Mouse (Mus musculus) ES-E14 (cell line): ENCODE measurements around the gene Ahnak2. TPM values are rescaled to one million over a fixed set of nuclear protein-coding genes. Genes with fewer than 3 reads are reported as not detected.

Source experiments
- DNase-seq: peaks from one replicate; pipeline ENCODE4 v3.0.0-alpha.2; 2013; ENCODE audit warnings: low read depth, low spot score
- H3K27ac ChIP-seq: 2 replicates; pipeline ENCODE4 v1.5.1; 2012; ENCODE audit warnings: low read depth, mild to moderate bottlenecking, low read length, moderate library complexity, mixed read lengths; ENCODE audit not compliant: poor library complexity, insufficient read depth, severe bottlenecking
- H3K36me3 ChIP-seq: 2 replicates; pipeline ENCODE4 v1.6.1; 2012; ENCODE audit warnings: mild to moderate bottlenecking, low read length, moderate library complexity, mixed read lengths; ENCODE audit not compliant: control insufficient read depth, poor library complexity, insufficient read depth, severe bottlenecking
- H3K4me1 ChIP-seq, 2 experiments: fragments of 150-350 bp in 1 of 2; sonication (generic) in 1 of 2; 2 replicates each; pipeline ENCODE4 v1.6.1; 2012; ENCODE audit warnings: low read length in 2 of 2, mild to moderate bottlenecking in 1 of 2, mixed read lengths in 1 of 2; ENCODE audit not compliant: control insufficient read depth in 2 of 2, insufficient read depth in 2 of 2, poor library complexity in 1 of 2
- H3K4me3 ChIP-seq, 2 experiments: fragments of 150-350 bp in 1 of 2; sonication (generic) in 1 of 2; 2 replicates each; pipeline ENCODE4 v1.5.1; 2012; ENCODE audit warnings: low read length in 2 of 2, low read depth in 1 of 2, mild to moderate bottlenecking in 1 of 2, mixed read lengths in 1 of 2; ENCODE audit not compliant: insufficient read depth in 1 of 2, poor library complexity in 1 of 2, severe bottlenecking in 1 of 2
- H3K9ac ChIP-seq: 2 replicates; pipeline ENCODE4 v1.6.1; 2012; ENCODE audit warnings: low read depth, mild to moderate bottlenecking, low read length, mixed read lengths; ENCODE audit not compliant: poor library complexity, insufficient read depth, severe bottlenecking
- H3K9me3 ChIP-seq: fragments of 150-350 bp; sonication (generic); 2 replicates; pipeline ENCODE4 v1.6.1; 2012; ENCODE audit warnings: low read depth, mild to moderate bottlenecking, low read length; ENCODE audit not compliant: control insufficient read depth, insufficient read depth
- CHD2 ChIP-seq: IDR thresholded peaks from 2 replicates; pipeline ENCODE4 v1.6.1; 2014; ENCODE audit warnings: mild to moderate bottlenecking, low read depth, low read length, inconsistent platforms
- HCFC1 ChIP-seq: IDR thresholded peaks from 2 replicates; pipeline ENCODE4 v1.6.1; 2012; ENCODE audit warnings: low read length, inconsistent platforms, borderline replicate concordance; ENCODE audit not compliant: insufficient read depth
- MAFK ChIP-seq: IDR thresholded peaks from 2 replicates; pipeline ENCODE4 v1.6.1; 2014; ENCODE audit warnings: mild to moderate bottlenecking, low read depth, low read length, inconsistent platforms; ENCODE audit not compliant: insufficient read depth
- ZC3H11A ChIP-seq: IDR thresholded peaks from 2 replicates; pipeline ENCODE4 v1.6.1; 2012; ENCODE audit warnings: low read depth, mild to moderate bottlenecking, inconsistent platforms, low read length, borderline replicate concordance
- ZNF384 ChIP-seq: IDR thresholded peaks from 2 replicates; pipeline ENCODE4 v1.6.1; 2012; ENCODE audit warnings: low read depth, low read length, inconsistent platforms
- in situ Hi-C, 2 experiments: fragments of 600-800 bp; cut with MboI; formaldehyde crosslinking; loops; one replicate each; pipeline ENCODE4 v1.15.1; 2025; ENCODE audit warnings: low sequenced_read_pairs in 2 of 2, inconsistent platforms in 1 of 2; ENCODE audit not compliant: unreplicated experiment in 2 of 2
- total RNA-seq: library from RNA; depleted of rRNA; stranded (reverse); fragments of 300-350 nt; gene quantifications from 2 replicates; pipeline ENCODE4 v1.2.3, GENCODE M21; 2012; rRNA removed

Ahnak2 gene
- total RNA-seq, 1 experiment = 22.8 TPM

DNA sequence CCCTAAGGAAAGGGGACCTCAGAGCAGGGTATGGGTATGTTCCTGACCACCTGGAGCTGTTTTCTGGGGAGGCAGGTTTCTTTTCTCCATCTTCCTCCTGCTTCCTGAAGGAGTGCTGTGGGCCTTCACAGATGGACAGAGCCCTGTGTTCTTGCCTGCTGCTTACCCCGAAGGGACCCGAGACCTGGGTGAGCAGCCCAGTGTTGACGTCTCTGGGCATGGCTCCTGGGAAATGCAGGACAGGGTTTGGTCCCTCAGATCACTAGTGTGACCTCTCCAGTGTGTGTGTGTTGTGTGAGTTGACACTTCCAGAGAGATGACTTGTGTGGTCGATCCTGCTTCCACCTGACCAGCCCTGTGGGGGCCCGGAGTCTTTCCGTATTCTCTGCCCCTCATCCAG is 79.0 kb downstream of the Ahnak2 start:
- DNase-seq = no peak
- Histone ChIP-seq H3K27ac (no peak overlapping the region), H3K36me3 (peaks cover 16% of the 10 kb centered on the region; the same call in 1 of the 2 replicates), H3K4me3 (no peak overlapping the region), H3K9me3 (no peaks in the 10 kb centered on the region), H3K4me1 (peaks cover 0 to 10% of the 10 kb centered on the region in 2 experiments; a peak in 1 of 4 replicates), H3K9ac (no peak overlapping the region)
- in situ Hi-C loops = no loop called here
- TF ChIP-seq MAFK (no peak), HCFC1 (no peak), CHD2 (no peak), ZC3H11A (no peak), ZNF384 (no peak)

DNA sequence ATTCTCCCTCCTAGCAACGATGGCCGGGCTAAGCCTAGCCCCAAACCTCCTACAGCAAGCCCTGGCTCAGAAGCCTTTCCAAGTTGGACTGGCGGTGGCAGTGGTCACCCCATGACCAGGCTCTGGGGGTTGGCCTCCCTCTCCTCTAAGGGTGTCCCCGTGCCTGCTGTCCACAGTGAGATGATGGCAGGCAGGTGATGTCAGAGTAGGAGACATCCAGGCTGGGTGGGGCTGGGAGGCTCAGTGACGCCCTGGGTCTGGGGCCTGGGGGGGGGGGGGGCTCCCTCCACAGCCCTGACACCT is 79.5 kb downstream of the Ahnak2 start:
- Histone ChIP-seq H3K27ac (no peak overlapping the region), H3K9me3 (no peaks in the 10 kb centered on the region), H3K4me1 (peaks cover 0 to 10% of the 10 kb centered on the region in 2 experiments; a peak in 1 of 4 replicates), H3K9ac (peak overlapping the region; percentile 79), H3K36me3 (peaks cover 16% of the 10 kb centered on the region; the same call in 1 of the 2 replicates), H3K4me3 (peak overlapping the region; percentile 74 to 94)
- in situ Hi-C loops = no loop called here
- no peak for DNase-seq
- TF ChIP-seq CHD2 = no peak
- no peak for TF ChIP-seq MAFK
- no peak for TF ChIP-seq ZNF384
- TF ChIP-seq HCFC1 = no peak
- TF ChIP-seq ZC3H11A = no peak

DNA sequence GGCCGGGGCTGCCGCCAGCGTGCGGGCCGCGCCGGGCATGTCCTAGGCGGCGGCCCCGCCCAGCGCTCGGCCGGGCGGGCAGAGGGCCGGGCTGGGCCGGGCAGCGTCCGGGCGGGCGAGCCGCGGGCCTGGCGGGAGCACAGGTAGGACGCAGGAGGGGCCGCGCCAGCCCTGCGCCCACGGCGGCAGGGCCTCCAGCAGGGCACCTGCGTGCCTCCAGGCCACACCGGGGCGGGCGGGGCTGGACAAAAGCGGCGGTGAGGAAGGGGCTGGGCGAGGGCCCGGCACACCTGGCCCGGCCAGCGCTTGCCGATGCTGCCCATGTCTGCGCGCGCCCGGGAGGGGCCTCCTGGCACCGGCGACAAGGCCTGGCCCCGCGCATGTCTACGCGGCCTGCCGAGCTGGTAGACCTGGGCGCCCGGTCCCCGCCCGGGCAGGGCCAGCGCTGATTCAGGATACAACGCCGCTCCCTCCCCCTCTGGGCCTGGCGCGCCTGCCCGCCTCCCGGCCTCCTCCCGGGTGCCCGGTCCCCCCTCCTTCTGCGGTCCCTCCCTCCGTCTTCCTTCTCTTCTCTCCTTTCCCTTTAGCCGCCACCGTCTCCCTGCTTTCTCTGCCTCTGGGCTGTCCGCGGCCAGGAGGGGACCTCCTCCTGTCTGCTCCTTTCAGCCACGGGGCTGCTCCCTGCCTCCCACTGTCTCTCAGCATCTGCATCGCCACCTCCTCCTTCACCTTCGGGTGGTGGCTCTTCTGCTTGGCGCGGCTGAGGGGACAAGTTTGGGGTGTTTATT is 80.0 kb downstream of the Ahnak2 start:
- TF ChIP-seq HCFC1 = 0 out of 2 replicates have a peak, but pooled peaks have one; percentile 26
- TF ChIP-seq ZNF384 = no peak
- TF ChIP-seq ZC3H11A = no peak
- no peak for TF ChIP-seq CHD2
- TF ChIP-seq MAFK = no peak
- H3K27ac ChIP-seq = no peak overlapping the region
- in situ Hi-C loops = no loop called here
- H3K4me1 ChIP-seq = peaks cover 0 to 10% of the 10 kb centered on the region in 2 experiments; a peak in 1 of 4 replicates
- H3K9ac ChIP-seq = peak overlapping the region; percentile 79
- H3K4me3 ChIP-seq = peak overlapping the region; percentile 74 to 94
- no peaks in the 10 kb centered on the region for H3K9me3 ChIP-seq
- peaks cover 16% of the 10 kb centered on the region; the same call in 1 of the 2 replicates for H3K36me3 ChIP-seq
- no peak for DNase-seq

Other genes with a start within 250 kb of the Ahnak2 start
- 17.8 and 21.0 TPM in 2 replicates for gene Inf2, start 213.9 kb downstream of the Ahnak2 start, total RNA-seq
- gene Adssl1, start 182.6 kb downstream of the Ahnak2 start, total RNA-seq = 2.0 and 2.4 TPM in 2 replicates
- gene Siva1, start 158.0 kb downstream of the Ahnak2 start, total RNA-seq = 301 and 355 TPM in 2 replicates
- 44.1 and 58.9 TPM in 2 replicates for gene Akt1, start 127.8 kb downstream of the Ahnak2 start, total RNA-seq
- gene Zbtb42, start 123.8 kb downstream of the Ahnak2 start, total RNA-seq = 1.3 and 1.8 TPM in 2 replicates
- 46.1 and 47.7 TPM in 2 replicates for gene Cep170b, start 82.2 kb downstream of the Ahnak2 start, total RNA-seq
- gene Pld4, start 42.0 kb downstream of the Ahnak2 start, total RNA-seq = 2.4 and 4.7 TPM in 2 replicates
- gene Clba1, start 6.3 kb upstream of the Ahnak2 start, total RNA-seq = 3.1 and 5.0 TPM in 2 replicates
- 74.8 and 78.2 TPM in 2 replicates for gene Cdca4, start 26.8 kb upstream of the Ahnak2 start, total RNA-seq
- gene Gpr132, start 65.6 kb upstream of the Ahnak2 start, total RNA-seq = 0.36 and 0.48 TPM in 2 replicates
- gene Jag2, start 127.1 kb upstream of the Ahnak2 start, total RNA-seq = 54.1 and 129 TPM in 2 replicates
- gene Nudt14, start 139.5 kb upstream of the Ahnak2 start, total RNA-seq = 21.9 and 28.1 TPM in 2 replicates
- gene Btbd6, start 173.8 kb upstream of the Ahnak2 start, total RNA-seq = 13.4 and 15.2 TPM in 2 replicates
- gene Brf1, start 198.0 kb upstream of the Ahnak2 start, total RNA-seq = 56.4 and 63.4 TPM in 2 replicates
- 17.2 and 20.7 TPM in 2 replicates for gene Pacs2, start 211.9 kb upstream of the Ahnak2 start, total RNA-seq